Mouse (Mus musculus) layer of hippocampus, adult 2 months (tissue): ENCODE data around the gene Ajuba. TPM values are rescaled to one million over a fixed set of nuclear protein-coding genes. Genes with fewer than 3 reads are reported as not detected.

ENCODE experiments used
- DNase-seq, 2 experiments: peaks; one replicate each; pipeline ENCODE4 v3.0.0; 2022; ENCODE audit warnings: low spot score in 2 of 2
- H3K27ac ChIP-seq: fragments of 200-600 bp; 2 replicates; pipeline ENCODE4 v1.8.1; 2022
- H3K4me3 ChIP-seq: fragments of 200-600 bp; 2 replicates; pipeline ENCODE4 v1.8.1; 2022; ENCODE audit warnings: mild to moderate bottlenecking
- CTCF ChIP-seq: fragments of 200-600 bp; conservative IDR thresholded peaks from 2 replicates; pipeline ENCODE4 v1.8.1; 2022; ENCODE audit warnings: antibody characterized with exemption, mild to moderate bottlenecking, moderate library complexity
- total RNA-seq, 2 experiments: library from RNA; stranded (reverse); gene quantifications; 2 replicates each; pipeline ENCODE4 v1.2.3; 2021

The Ajuba gene
- total RNA-seq, 2 experiments from 2014 or later, result 1.1 to 1.8 TPM

- H3K27ac ChIP-seq, result no peak overlapping the region
- H3K4me3 ChIP-seq, result no peak overlapping the region
- no peak for TF ChIP-seq CTCF
- DNase-seq, result no peak
These were observed 2.3 kb upstream of the Ajuba start for GRCm38 (mm10) chr14:54579638-54580037.

GRCm38 (mm10) chr14:54578063-54578462 is 705 bp upstream of the Ajuba start:
- no peak for DNase-seq
- H3K4me3 ChIP-seq, result peak overlapping the region; percentile 66
- peak; percentile 80 for TF ChIP-seq CTCF
- H3K27ac ChIP-seq, result peak overlapping the region; percentile 58; the same call in 1 of the 2 replicates

- Histone ChIP-seq H3K4me3 (peak overlapping the region; percentile 66), H3K27ac (no peak overlapping the region)
- no peak for DNase-seq
- no peak for TF ChIP-seq CTCF
These were observed 893 bp downstream of the Ajuba start for GRCm38 (mm10) chr14:54576241-54577088.

- no peak for TF ChIP-seq CTCF
- H3K27ac ChIP-seq, result no peak overlapping the region
- peak overlapping the region; percentile 66 for H3K4me3 ChIP-seq
- no peak for DNase-seq
These were observed 1.7 kb downstream of the Ajuba start for GRCm38 (mm10) chr14:54575631-54576030.

- no peak for DNase-seq
- H3K27ac ChIP-seq, result no peak overlapping the region
- TF ChIP-seq CTCF, result no peak
- H3K4me3 ChIP-seq, result no peak overlapping the region; the same call in 1 of the 2 replicates
These were observed 2.3 kb downstream of the Ajuba start for GRCm38 (mm10) chr14:54575031-54575430.

- Histone ChIP-seq H3K4me3 (no peak overlapping the region), H3K27ac (no peak overlapping the region)
- TF ChIP-seq CTCF, result no peak
- DNase-seq, result no peak
These were observed 3.1 kb downstream of the Ajuba start for GRCm38 (mm10) chr14:54574253-54574652.

GRCm38 (mm10) chr14:54572790-54573736 is 4.3 kb downstream of the Ajuba start:
- H3K4me3 ChIP-seq, result no peak overlapping the region
- no peak for TF ChIP-seq CTCF
- H3K27ac ChIP-seq, result no peak overlapping the region
- no peak for DNase-seq

GRCm38 (mm10) chr14:54572122-54572521 is 5.2 kb downstream of the Ajuba start:
- Histone ChIP-seq H3K4me3 (no peak overlapping the region), H3K27ac (no peak overlapping the region)
- no peak for DNase-seq
- no peak for TF ChIP-seq CTCF

- no peak for DNase-seq
- H3K4me3 ChIP-seq, result no peak overlapping the region
- H3K27ac ChIP-seq, result peak overlapping the region; percentile 24; the same call in 1 of the 2 replicates
- TF ChIP-seq CTCF, result no peak
These were observed 7.6 kb downstream of the Ajuba start for GRCm38 (mm10) chr14:54569451-54570392.

- Histone ChIP-seq H3K27ac (no peak overlapping the region; the same call in 1 of the 2 replicates), H3K4me3 (no peak overlapping the region)
- DNase-seq, result peak; percentile 67 to 78
- TF ChIP-seq CTCF, result peak; percentile 97
These were observed 8.5 kb downstream of the Ajuba start for GRCm38 (mm10) chr14:54568694-54569414.

- DNase-seq, result no peak
- H3K27ac ChIP-seq, result no peak overlapping the region
- TF ChIP-seq CTCF, result no peak
- no peak overlapping the region for H3K4me3 ChIP-seq
These were observed 16.7 kb downstream of the Ajuba start for GRCm38 (mm10) chr14:54560527-54561242.
